Mouse (Mus musculus) ES-Bruce4 (cell line): Measurements from ENCODE around the gene Sec61g. TPM values are rescaled to one million over a fixed set of nuclear protein-coding genes. Genes with fewer than 3 reads are reported as not detected.

Experiments used
- H3K27ac ChIP-seq: 2 replicates; pipeline ENCODE4 v1.5.1; 2012; ENCODE audit warnings: low read length, inconsistent platforms; ENCODE audit not compliant: insufficient read depth
- H3K27me3 ChIP-seq: 2 replicates; pipeline ENCODE4 v1.6.1; 2012; ENCODE audit warnings: mild to moderate bottlenecking, low read length, inconsistent platforms; ENCODE audit not compliant: control insufficient read depth, poor library complexity, insufficient read depth, severe bottlenecking
- H3K36me3 ChIP-seq: 2 replicates; pipeline ENCODE4 v1.6.1; 2012; ENCODE audit warnings: inconsistent platforms, mild to moderate bottlenecking, low read length, moderate library complexity; ENCODE audit not compliant: control insufficient read depth, poor library complexity, insufficient read depth, severe bottlenecking
- H3K4me1 ChIP-seq: one replicate; pipeline ENCODE4 v1.8.1; 2011; ENCODE audit warnings: low read length; ENCODE audit not compliant: control insufficient read depth, insufficient read depth
- H3K4me3 ChIP-seq: 2 replicates; pipeline ENCODE4 v1.5.1; 2011; ENCODE audit warnings: low read depth, mild to moderate bottlenecking, low read length
- H3K9ac ChIP-seq: 2 replicates; pipeline ENCODE4 v1.6.1; 2012; ENCODE audit warnings: low read depth, mild to moderate bottlenecking, inconsistent platforms; ENCODE audit not compliant: poor library complexity, severe bottlenecking
- H3K9me3 ChIP-seq: replicated peaks from 2 replicates; pipeline ENCODE4 v1.6.1; 2012; ENCODE audit warnings: mild to moderate bottlenecking, low read length, inconsistent platforms; ENCODE audit not compliant: control insufficient read depth, poor library complexity, insufficient read depth, severe bottlenecking
- CTCF ChIP-seq: IDR thresholded peaks from one replicate; pipeline ENCODE4 v1.8.1; 2011; ENCODE audit warnings: low read depth, low read length
- EP300 ChIP-seq: IDR thresholded peaks from 2 replicates; pipeline ENCODE4 v1.6.1; 2011; ENCODE audit warnings: low read depth, low read length; ENCODE audit not compliant: insufficient read depth
- POLR2A ChIP-seq: IDR thresholded peaks from one replicate; pipeline ENCODE4 v1.8.1; 2011; ENCODE audit warnings: low read length; ENCODE audit not compliant: insufficient read depth
- polyA plus RNA-seq: library from polyadenylated mRNA; stranded (reverse); fragments of >200 nt; gene quantifications from 2 replicates; pipeline ENCODE4 v1.2.4, GENCODE M21; 2011; ENCODE audit warnings: low read depth; ENCODE audit not compliant: missing spikeins, insufficient read depth, insufficient read length

The Sec61g gene
- polyA plus RNA-seq, 1 experiment, result 6.2 TPM

GRCm38 (mm10) chr11:16507385-16508051 lies 766 bp downstream of the Sec61g start:
- H3K36me3 ChIP-seq, result peaks cover 35% of the 10 kb centered on the region
- H3K4me3 ChIP-seq, result peak overlapping the region; percentile 98
- TF ChIP-seq CTCF, result no peak
- TF ChIP-seq EP300, result no peak
- no peak for TF ChIP-seq POLR2A
- H3K9ac ChIP-seq, result peak overlapping the region; percentile 96
- no peaks in the 10 kb centered on the region for H3K27me3 ChIP-seq
- H3K27ac ChIP-seq, result peak overlapping the region; percentile 46; the same call in 1 of the 2 replicates
- no peaks in the 10 kb centered on the region for H3K9me3 ChIP-seq
- H3K4me1 ChIP-seq, result no peaks in the 10 kb centered on the region

GRCm38 (mm10) chr11:16505999-16506398 lies 2.3 kb downstream of the Sec61g start:
- no peaks in the 10 kb centered on the region for H3K27me3 ChIP-seq
- H3K27ac ChIP-seq, result no peak overlapping the region
- H3K36me3 ChIP-seq, result peaks cover 44% of the 10 kb centered on the region
- H3K4me3 ChIP-seq, result no peak overlapping the region
- no peak overlapping the region for H3K9ac ChIP-seq
- no peaks in the 10 kb centered on the region for H3K4me1 ChIP-seq
- no peak for TF ChIP-seq EP300
- TF ChIP-seq CTCF, result no peak
- no peak for TF ChIP-seq POLR2A
- H3K9me3 ChIP-seq, result no peaks in the 10 kb centered on the region

- peaks cover 53% of the 10 kb centered on the region for H3K36me3 ChIP-seq
- H3K4me3 ChIP-seq, result no peak overlapping the region
- no peak overlapping the region for H3K9ac ChIP-seq
Observed at GRCm38 (mm10) chr11:16503150-16503549, 5.1 kb downstream of the Sec61g start.

GRCm38 (mm10) chr11:16502744-16503143 lies 5.5 kb downstream of the Sec61g start:
- Histone ChIP-seq H3K27ac (no peak overlapping the region), H3K27me3 (no peaks in the 10 kb centered on the region), H3K4me3 (no peak overlapping the region), H3K9me3 (no peaks in the 10 kb centered on the region), H3K4me1 (peaks cover 7% of the 10 kb centered on the region), H3K36me3 (peaks cover 53% of the 10 kb centered on the region), H3K9ac (no peak overlapping the region)
- no peak for TF ChIP-seq EP300
- TF ChIP-seq POLR2A, result no peak
- no peak for TF ChIP-seq CTCF

More at GRCm38 (mm10) chr11:16503150-16503549, 5.1 kb downstream of the Sec61g start:
- TF ChIP-seq CTCF (no peak), EP300 (no peak), POLR2A (no peak)
- Histone ChIP-seq H3K27ac (peak overlapping the region; percentile 63; the same call in 1 of the 2 replicates), H3K4me1 (peaks cover 6% of the 10 kb centered on the region), H3K27me3 (no peaks in the 10 kb centered on the region), H3K9me3 (no peaks in the 10 kb centered on the region)

- no peaks in the 10 kb centered on the region for H3K27me3 ChIP-seq
- H3K27ac ChIP-seq, result peak overlapping the region; percentile 99
- peaks cover 3% of the 10 kb centered on the region; the same call in 1 of the 2 replicates for H3K9me3 ChIP-seq
- TF ChIP-seq EP300 (no peak), CTCF (no peak), POLR2A (no peak)
- peaks cover 35% of the 10 kb centered on the region for H3K36me3 ChIP-seq
- no peak overlapping the region; the same call in 1 of the 2 replicates for H3K9ac ChIP-seq
- peaks cover 9% of the 10 kb centered on the region for H3K4me1 ChIP-seq
- no peak overlapping the region for H3K4me3 ChIP-seq
Observed at GRCm38 (mm10) chr11:16498756-16499680, 9.3 kb downstream of the Sec61g start.

Other genes starting within 250 kb of the Sec61g start
- 13.1 and 18.8 TPM in 2 replicates for gene Egfr, start 243.7 kb upstream of the Sec61g start, polyA plus RNA-seq